Mouse (Mus musculus) heart, embryonic 11.5 days (tissue): Measurements from ENCODE around the gene Cep128. TPM values are rescaled to one million over a fixed set of nuclear protein-coding genes. Genes with fewer than 3 reads are reported as not detected.
A peak's percentile ranks its signal among the peaks of the same experiment; 100 is the strongest.

Experiments
- ATAC-seq: fragments of 200-750 bp; cut with Nextera tagmentation; replicated peaks from 2 replicates; pipeline ENCODE4 v1.8.0; 2017; ENCODE audit warnings: moderate library complexity; ENCODE audit not compliant: insufficient number of reproducible peaks, low FRiP score, low TSS enrichment
- H3K27ac ChIP-seq: fragments of 300-500 bp; sonication (generic); 2 replicates; pipeline ENCODE4 v1.5.1; 2014; ENCODE audit warnings: mild to moderate bottlenecking, low read depth, low read length
- H3K27me3 ChIP-seq: fragments of 300-500 bp; sonication (generic); 2 replicates; pipeline ENCODE4 v1.6.1; 2014; ENCODE audit warnings: mild to moderate bottlenecking, low read length, mixed read lengths; ENCODE audit not compliant: control insufficient read depth, insufficient read depth
- H3K36me3 ChIP-seq: fragments of 300-500 bp; sonication (generic); 2 replicates; pipeline ENCODE4 v1.6.1; 2014; ENCODE audit warnings: mild to moderate bottlenecking, low read length, moderate library complexity, mixed read lengths; ENCODE audit not compliant: control insufficient read depth, insufficient read depth
- H3K4me1 ChIP-seq: fragments of 300-500 bp; sonication (generic); 2 replicates; pipeline ENCODE4 v1.6.1; 2014; ENCODE audit warnings: low read length; ENCODE audit not compliant: control insufficient read depth, insufficient read depth
- H3K4me2 ChIP-seq: fragments of 300-500 bp; sonication (generic); 2 replicates; pipeline ENCODE4 v1.6.1; 2014; ENCODE audit warnings: mild to moderate bottlenecking, moderate library complexity
- H3K4me3 ChIP-seq: fragments of 300-500 bp; sonication (generic); 2 replicates; pipeline ENCODE4 v1.5.1; 2014; ENCODE audit warnings: low read depth, low read length
- H3K9ac ChIP-seq: fragments of 300-500 bp; sonication (generic); 2 replicates; pipeline ENCODE4 v1.6.1; 2014; ENCODE audit warnings: mild to moderate bottlenecking, low read depth, low read length, moderate library complexity
- H3K9me3 ChIP-seq: fragments of 300-500 bp; sonication (generic); replicated peaks from 2 replicates; pipeline ENCODE4 v1.6.1; 2016; ENCODE audit warnings: low read length; ENCODE audit not compliant: control insufficient read depth
- WGBS: fragments of 180-500 bp; shearing (Covaris S2); extraction: QIAGEN DNeasy Blood & Tissue Kit; methylation state at CpG from one replicate; pipeline ENCODE4 v1.1.7; 2014; ENCODE audit not compliant: insufficient replicate concordance; 5-methylcytosine and 5-hydroxymethylcytosine counted together
- polyA plus RNA-seq: library from polyadenylated mRNA; unstranded; fragments of >200 nt; fragmentation: Nextera tagmentation; extraction: Ambion mirVana; gene quantifications from 2 replicates; pipeline ENCODE4 v1.2.1, GENCODE M21; 2014

The Cep128 gene
- 6.1 and 7.4 TPM in 2 replicates for polyA plus RNA-seq

- Histone ChIP-seq H3K4me3 (peak within 1 kb of the TSS; percentile 77), H3K27ac (peak within 1 kb of the TSS; percentile 41; the same call in 1 of the 2 replicates), H3K4me2 (peak within 1 kb of the TSS; percentile 91), H3K4me1 (peaks cover 3% of the 10 kb centered on the region; the same call in 1 of the 2 replicates), H3K36me3 (no peaks in the 10 kb centered on the region), H3K9ac (peak within 1 kb of the TSS; percentile 78), H3K27me3 (no peaks in the 10 kb centered on the region), H3K9me3 (no peaks in the 10 kb centered on the region)
- 2% methylated on average over 27 of the region's 27 CpGs for WGBS
- peak; percentile 100 for ATAC-seq
Observed at GRCm38 (mm10) chr12:91384281-91385017, at the start of gene Cep128, which contains the start of gene Tshr. Gene Cep128 (minus strand): TSS chr12:91384409. Gene Tshr (plus strand): TSS chr12:91384563.

GRCm38 (mm10) chr12:91427129-91427528 lies 42.9 kb upstream of the Cep128 start:
- Histone ChIP-seq H3K9ac (no peak overlapping the region), H3K27me3 (no peaks in the 10 kb centered on the region), H3K4me2 (no peak overlapping the region), H3K36me3 (no peaks in the 10 kb centered on the region), H3K9me3 (no peaks in the 10 kb centered on the region), H3K4me1 (no peaks in the 10 kb centered on the region), H3K4me3 (no peak overlapping the region), H3K27ac (no peak overlapping the region)
- WGBS, result 67% methylated on average over 2 of the region's 2 CpGs
- no peak for ATAC-seq

- H3K36me3 ChIP-seq, result no peaks in the 10 kb centered on the region
- no peak overlapping the region for H3K4me3 ChIP-seq
- no peak overlapping the region for H3K27ac ChIP-seq
- no peaks in the 10 kb centered on the region for H3K27me3 ChIP-seq
- H3K4me1 ChIP-seq, result no peaks in the 10 kb centered on the region
- no peaks in the 10 kb centered on the region for H3K9me3 ChIP-seq
- ATAC-seq, result no peak
- H3K4me2 ChIP-seq, result no peak overlapping the region
- H3K9ac ChIP-seq, result no peak overlapping the region
- WGBS, result 49% methylated on average over 4 of the region's 4 CpGs
Observed at GRCm38 (mm10) chr12:91426499-91426898, 42.3 kb upstream of the Cep128 start.

- Histone ChIP-seq H3K4me2 (no peak overlapping the region), H3K9me3 (no peaks in the 10 kb centered on the region), H3K27ac (no peak overlapping the region), H3K36me3 (no peaks in the 10 kb centered on the region), H3K9ac (no peak overlapping the region), H3K27me3 (no peaks in the 10 kb centered on the region), H3K4me1 (no peaks in the 10 kb centered on the region), H3K4me3 (no peak overlapping the region)
- 70% methylated on average over 11 of the region's 11 CpGs for WGBS
- ATAC-seq, result no peak
Observed at GRCm38 (mm10) chr12:91423125-91423820, 39.1 kb upstream of the Cep128 start.

GRCm38 (mm10) chr12:91421272-91421671 lies 37.1 kb upstream of the Cep128 start:
- Histone ChIP-seq H3K4me2 (no peak overlapping the region), H3K36me3 (no peaks in the 10 kb centered on the region), H3K9ac (no peak overlapping the region), H3K27me3 (no peaks in the 10 kb centered on the region), H3K27ac (no peak overlapping the region), H3K9me3 (no peaks in the 10 kb centered on the region), H3K4me3 (no peak overlapping the region), H3K4me1 (no peaks in the 10 kb centered on the region)
- WGBS, result 41% methylated on average over 9 of the region's 9 CpGs
- ATAC-seq, result no peak

GRCm38 (mm10) chr12:91418791-91419190 lies 34.6 kb upstream of the Cep128 start:
- no peak overlapping the region for H3K27ac ChIP-seq
- WGBS, result 44% methylated on average over 7 of the region's 7 CpGs
- no peak overlapping the region for H3K9ac ChIP-seq
- H3K27me3 ChIP-seq, result no peaks in the 10 kb centered on the region
- no peak overlapping the region for H3K4me2 ChIP-seq
- no peak overlapping the region for H3K4me3 ChIP-seq
- no peaks in the 10 kb centered on the region for H3K9me3 ChIP-seq
- ATAC-seq, result no peak
- no peaks in the 10 kb centered on the region for H3K36me3 ChIP-seq
- H3K4me1 ChIP-seq, result no peaks in the 10 kb centered on the region

DNA sequence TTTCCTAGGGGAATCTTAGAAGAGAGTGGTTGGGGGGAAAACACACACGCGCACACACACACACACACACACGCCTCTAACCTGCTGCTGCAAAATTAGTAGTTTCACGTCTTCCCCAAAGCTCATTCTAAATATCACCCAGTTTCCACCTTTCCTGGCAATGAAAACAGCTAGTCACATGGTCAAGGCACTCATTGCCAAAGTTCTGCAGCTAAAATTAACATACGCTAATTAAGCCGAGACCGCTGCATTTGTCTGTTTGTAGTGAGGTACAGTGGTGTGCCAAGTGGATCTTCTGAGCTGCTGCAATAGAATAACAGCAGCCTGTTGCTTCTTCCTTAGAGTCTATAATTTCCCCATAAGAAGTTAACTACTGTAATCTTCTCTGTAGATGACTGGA lies 32.6 kb upstream of the Cep128 start:
- no peaks in the 10 kb centered on the region for H3K36me3 ChIP-seq
- H3K4me1 ChIP-seq, result no peaks in the 10 kb centered on the region
- H3K9me3 ChIP-seq, result no peaks in the 10 kb centered on the region
- WGBS, result 89% methylated on average over 7 of the region's 7 CpGs
- no peak overlapping the region for H3K9ac ChIP-seq
- no peak overlapping the region for H3K4me3 ChIP-seq
- H3K27ac ChIP-seq, result no peak overlapping the region
- no peak overlapping the region for H3K4me2 ChIP-seq
- H3K27me3 ChIP-seq, result no peaks in the 10 kb centered on the region
- ATAC-seq, result no peak

- 70% methylated on average over 6 of the region's 6 CpGs for WGBS
- no peak overlapping the region for H3K9ac ChIP-seq
- H3K4me3 ChIP-seq, result no peak overlapping the region
- H3K27ac ChIP-seq, result no peak overlapping the region
- no peak for ATAC-seq
- no peak overlapping the region for H3K4me2 ChIP-seq
- no peaks in the 10 kb centered on the region for H3K27me3 ChIP-seq
- H3K9me3 ChIP-seq, result no peaks in the 10 kb centered on the region
- no peaks in the 10 kb centered on the region for H3K36me3 ChIP-seq
- H3K4me1 ChIP-seq, result no peaks in the 10 kb centered on the region
Observed at GRCm38 (mm10) chr12:91415112-91415511, 30.9 kb upstream of the Cep128 start.
